Mouse (Mus musculus) G1E (cell line): ENCODE measurements around the gene Nipa2.

ENCODE experiments used
- CTCF ChIP-seq: IDR thresholded peaks from 2 replicates; pipeline ENCODE4 v1.5.1; 2012; ENCODE audit warnings: low read depth, low read length, inconsistent platforms, mixed read lengths
- GATA1 ChIP-seq: IDR thresholded peaks from 2 replicates; pipeline ENCODE4 v1.6.1; 2012; ENCODE audit warnings: borderline replicate concordance, low read length, inconsistent platforms, mixed read lengths
- GATA2 ChIP-seq: IDR thresholded peaks from 2 replicates; pipeline ENCODE4 v1.6.1; 2012; ENCODE audit warnings: low read depth, low read length, inconsistent platforms, borderline replicate concordance
- TAL1 ChIP-seq: conservative IDR thresholded peaks from 2 replicates; pipeline ENCODE4 v1.6.1; 2012; ENCODE audit warnings: low read depth, low read length, inconsistent platforms, mixed read lengths

DNA sequence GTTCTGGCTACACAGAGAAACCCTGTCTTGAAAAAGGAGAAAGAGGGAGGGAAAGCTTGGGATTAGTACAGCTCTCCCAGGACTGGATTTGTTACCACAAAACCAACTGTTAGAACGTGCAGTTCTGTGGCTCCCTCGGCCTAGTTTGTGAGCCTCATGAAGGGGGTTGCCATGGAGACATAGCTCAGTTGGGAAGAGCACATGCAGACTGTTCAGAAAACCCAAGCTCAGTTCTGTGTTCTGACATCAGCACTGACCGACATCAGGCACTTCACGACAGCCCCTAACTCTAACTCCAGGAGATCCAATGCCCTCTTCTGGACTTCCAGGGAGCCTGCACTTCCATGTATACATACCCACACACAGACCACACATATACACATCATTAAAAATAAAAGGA lies 32.7 kb upstream of the Nipa2 start:
- TF ChIP-seq GATA1 = no peak
- TF ChIP-seq CTCF = no peak
- TF ChIP-seq TAL1 = no peak
- TF ChIP-seq GATA2 = no peak
